Mouse (Mus musculus) hindbrain, embryonic 15.5 days (tissue): ENCODE data around the gene Tex2. TPM values are rescaled to one million over a fixed set of nuclear protein-coding genes. Genes with fewer than 3 reads are reported as not detected.

Source experiments
- ATAC-seq: fragments of 200-750 bp; cut with Nextera tagmentation; 2 replicates; pipeline ENCODE4 v1.8.0; 2017; ENCODE audit warnings: low read depth, moderate number of reproducible peaks, moderate TSS enrichment; ENCODE audit not compliant: low FRiP score
- H3K27ac ChIP-seq: fragments of 300-500 bp; sonication (generic); replicated peaks from 2 replicates; pipeline ENCODE4 v1.5.1; 2015; ENCODE audit warnings: mild to moderate bottlenecking, inconsistent platforms
- H3K27me3 ChIP-seq: fragments of 300-500 bp; sonication (generic); 2 replicates; pipeline ENCODE4 v1.6.1; 2015; ENCODE audit warnings: control low read depth, inconsistent platforms
- H3K36me3 ChIP-seq: fragments of 300-500 bp; sonication (generic); 2 replicates; pipeline ENCODE4 v1.6.1; 2015; ENCODE audit warnings: control low read depth, inconsistent platforms
- H3K4me1 ChIP-seq: fragments of 300-500 bp; sonication (generic); replicated peaks from 2 replicates; pipeline ENCODE4 v1.6.1; 2015; ENCODE audit warnings: control low read depth, inconsistent platforms
- H3K4me2 ChIP-seq: fragments of 300-500 bp; sonication (generic); 2 replicates; pipeline ENCODE4 v1.6.1; 2015; ENCODE audit warnings: moderate library complexity, mild to moderate bottlenecking, inconsistent platforms
- H3K4me3 ChIP-seq: fragments of 300-500 bp; sonication (generic); 2 replicates; pipeline ENCODE4 v1.5.1; 2015; ENCODE audit warnings: mild to moderate bottlenecking, inconsistent platforms
- H3K9ac ChIP-seq: fragments of 300-500 bp; sonication (generic); 2 replicates; pipeline ENCODE4 v1.6.1; 2015; ENCODE audit warnings: inconsistent platforms
- H3K9me3 ChIP-seq: fragments of 300-500 bp; sonication (generic); 2 replicates; pipeline ENCODE4 v1.6.1; 2016; ENCODE audit warnings: control low read depth, inconsistent platforms
- WGBS: fragments of 180-500 bp; shearing (Covaris S2); methylation state at CpG from one replicate; pipeline ENCODE4 v1.1.7; 2015; 5-methylcytosine and 5-hydroxymethylcytosine counted together
- polyA plus RNA-seq: library from polyadenylated mRNA; unstranded; fragments of >200 nt; fragmentation: Nextera tagmentation; extraction: Ambion mirVana; gene quantifications from 2 replicates; pipeline ENCODE4 v1.2.1, GENCODE M21; 2015

Tex2 gene
- polyA plus RNA-seq, 1 experiment from 2014 or later = 32.2 TPM

DNA sequence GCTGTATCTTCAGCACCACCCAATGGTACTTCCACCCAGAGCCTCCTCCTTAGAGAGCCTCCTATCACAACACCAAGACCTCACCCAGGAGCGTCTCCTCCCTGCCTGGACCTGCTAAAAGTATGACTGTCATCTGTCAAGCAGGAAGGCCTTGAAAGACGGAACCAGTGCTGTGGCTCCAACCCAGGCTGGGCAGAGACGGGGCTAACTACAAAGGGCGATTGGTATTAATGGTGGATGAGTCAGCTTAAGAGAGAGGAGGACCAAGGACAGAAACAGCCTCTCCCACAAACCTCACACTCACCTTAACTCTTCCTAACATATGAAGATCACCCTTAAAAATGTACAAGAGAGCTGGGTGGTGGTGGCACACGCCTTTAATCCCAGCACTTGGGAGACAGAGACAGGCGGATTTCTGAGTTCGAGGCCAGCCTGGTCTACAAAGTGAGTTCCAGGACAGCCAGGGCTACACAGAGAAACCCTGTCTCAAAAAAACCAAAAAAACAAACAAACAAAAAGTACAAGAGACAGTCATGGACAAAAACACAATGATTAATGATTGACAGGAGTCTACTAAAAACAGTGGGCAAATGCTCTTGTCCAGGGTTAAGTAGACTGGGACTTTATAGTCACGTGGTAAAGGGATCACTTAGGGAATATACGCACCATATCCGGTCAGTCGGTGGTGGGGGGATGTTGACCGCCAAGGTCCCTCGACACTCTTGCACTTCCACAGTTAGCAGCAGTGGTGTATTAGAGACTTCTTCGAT is 101.8 kb downstream of the Tex2 start:
- Histone ChIP-seq H3K4me3 (no peak overlapping the region), H3K4me1 (peaks cover 7% of the 10 kb centered on the region), H3K27ac (no peak overlapping the region), H3K9me3 (no peaks in the 10 kb centered on the region), H3K9ac (no peak overlapping the region), H3K27me3 (no peaks in the 10 kb centered on the region), H3K4me2 (no peak overlapping the region), H3K36me3 (peaks cover 32% of the 10 kb centered on the region)
- WGBS = 93% methylated on average over 14 of the region's 14 CpGs
- ATAC-seq = no peak

DNA sequence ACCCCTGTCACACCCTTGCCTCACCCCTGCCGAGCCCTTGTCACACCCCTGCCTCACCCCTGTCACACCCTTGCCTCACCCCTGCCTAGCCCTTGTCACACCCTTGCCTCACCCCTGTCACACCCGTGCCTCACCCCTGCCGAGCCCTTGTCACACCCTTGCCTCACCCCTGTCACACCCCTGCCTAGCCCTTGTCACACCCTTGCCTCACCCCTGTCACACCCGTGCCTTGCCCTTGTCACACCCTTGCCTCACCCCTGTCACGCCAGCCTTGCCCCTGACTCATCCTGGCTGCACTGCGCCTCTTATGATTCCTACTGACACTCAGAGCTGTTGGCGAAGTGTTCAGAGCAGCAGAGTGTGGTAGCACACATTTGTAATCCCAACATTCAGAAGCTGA is 105.6 kb downstream of the Tex2 start:
- H3K4me1 ChIP-seq = peaks cover 2% of the 10 kb centered on the region; the same call in 1 of the 2 replicates
- H3K4me3 ChIP-seq = no peak overlapping the region
- H3K9ac ChIP-seq = no peak overlapping the region
- no peak overlapping the region for H3K4me2 ChIP-seq
- H3K9me3 ChIP-seq = no peaks in the 10 kb centered on the region
- WGBS = 90% methylated on average over 7 of the region's 7 CpGs
- H3K27me3 ChIP-seq = no peaks in the 10 kb centered on the region
- H3K27ac ChIP-seq = no peak overlapping the region
- no peak for ATAC-seq
- peaks cover 41% of the 10 kb centered on the region for H3K36me3 ChIP-seq

DNA sequence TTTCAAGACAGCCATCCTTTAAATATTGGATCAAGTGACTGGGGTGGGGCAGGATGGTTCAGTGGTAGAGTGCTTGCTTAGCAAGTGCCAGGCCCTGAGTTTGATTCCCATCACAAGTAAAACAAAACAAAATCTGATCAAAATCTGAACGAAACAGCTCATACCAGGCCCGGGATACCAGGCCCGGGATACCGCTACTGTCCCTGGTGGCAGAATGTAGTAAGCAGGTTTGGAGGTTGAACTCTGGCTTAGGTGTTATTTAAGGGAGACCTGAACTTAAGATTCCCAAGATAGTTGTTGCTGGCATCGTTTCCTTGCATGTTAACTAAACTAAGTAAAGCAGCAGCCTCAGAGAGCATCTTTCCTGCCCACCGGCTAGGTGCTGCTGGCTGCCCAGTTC is 107.0 kb downstream of the Tex2 start:
- no peak overlapping the region for H3K27ac ChIP-seq
- H3K27me3 ChIP-seq = no peaks in the 10 kb centered on the region
- no peak overlapping the region for H3K9ac ChIP-seq
- no peaks in the 10 kb centered on the region for H3K9me3 ChIP-seq
- no peak for ATAC-seq
- H3K4me1 ChIP-seq = peaks cover 15% of the 10 kb centered on the region
- 92% methylated on average over 6 of the region's 6 CpGs for WGBS
- no peak overlapping the region for H3K4me2 ChIP-seq
- no peak overlapping the region for H3K4me3 ChIP-seq
- peaks cover 33% of the 10 kb centered on the region for H3K36me3 ChIP-seq

DNA sequence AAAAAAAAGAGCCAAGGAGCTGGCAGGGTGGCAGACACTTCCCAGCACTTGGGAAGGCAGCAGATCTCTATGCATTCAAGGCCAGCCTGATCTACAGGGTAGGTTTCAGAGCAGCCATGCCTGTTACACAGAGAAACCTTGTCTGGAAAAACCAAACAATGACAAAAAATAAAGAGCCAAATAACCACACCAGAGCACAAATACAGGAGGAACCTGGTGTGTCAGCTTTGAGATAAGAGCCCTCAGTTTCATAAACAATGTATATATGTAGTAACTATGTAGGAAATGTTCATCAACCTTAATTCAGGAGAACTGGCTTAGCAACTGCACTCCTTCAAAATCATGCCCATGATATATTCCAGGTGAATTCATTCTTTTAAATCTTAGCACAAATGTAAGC is 109.1 kb downstream of the Tex2 start:
- peaks cover 21% of the 10 kb centered on the region for H3K4me1 ChIP-seq
- H3K27ac ChIP-seq = no peak overlapping the region
- no peak overlapping the region for H3K4me3 ChIP-seq
- H3K36me3 ChIP-seq = peaks cover 16% of the 10 kb centered on the region
- H3K4me2 ChIP-seq = no peak overlapping the region
- ATAC-seq = no peak
- H3K9ac ChIP-seq = no peak overlapping the region
- H3K9me3 ChIP-seq = no peaks in the 10 kb centered on the region
- H3K27me3 ChIP-seq = no peaks in the 10 kb centered on the region

DNA sequence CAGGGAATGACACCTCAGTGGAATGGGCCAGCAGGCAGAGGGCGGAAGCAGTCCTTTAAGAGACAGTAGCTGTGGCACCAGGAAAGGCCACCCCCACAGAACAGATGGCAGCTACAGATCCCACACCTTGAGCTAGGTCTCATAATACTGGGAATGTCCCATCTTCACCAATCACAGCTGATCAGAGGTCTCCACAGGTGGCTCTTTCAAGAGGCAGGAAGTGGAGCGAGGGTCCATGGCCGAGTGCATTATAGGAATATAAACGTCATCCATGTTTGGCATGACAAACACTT is 109.9 kb downstream of the Tex2 start:
- 80% methylated on average over 4 of the region's 4 CpGs for WGBS
- Histone ChIP-seq H3K4me3 (no peak overlapping the region), H3K36me3 (peaks cover 11% of the 10 kb centered on the region; the same call in 1 of the 2 replicates), H3K27me3 (no peaks in the 10 kb centered on the region), H3K4me1 (peaks cover 21% of the 10 kb centered on the region), H3K4me2 (no peak overlapping the region), H3K9me3 (no peaks in the 10 kb centered on the region), H3K27ac (no peak overlapping the region; the same call in 1 of the 2 replicates), H3K9ac (no peak overlapping the region)
- ATAC-seq = no peak

DNA sequence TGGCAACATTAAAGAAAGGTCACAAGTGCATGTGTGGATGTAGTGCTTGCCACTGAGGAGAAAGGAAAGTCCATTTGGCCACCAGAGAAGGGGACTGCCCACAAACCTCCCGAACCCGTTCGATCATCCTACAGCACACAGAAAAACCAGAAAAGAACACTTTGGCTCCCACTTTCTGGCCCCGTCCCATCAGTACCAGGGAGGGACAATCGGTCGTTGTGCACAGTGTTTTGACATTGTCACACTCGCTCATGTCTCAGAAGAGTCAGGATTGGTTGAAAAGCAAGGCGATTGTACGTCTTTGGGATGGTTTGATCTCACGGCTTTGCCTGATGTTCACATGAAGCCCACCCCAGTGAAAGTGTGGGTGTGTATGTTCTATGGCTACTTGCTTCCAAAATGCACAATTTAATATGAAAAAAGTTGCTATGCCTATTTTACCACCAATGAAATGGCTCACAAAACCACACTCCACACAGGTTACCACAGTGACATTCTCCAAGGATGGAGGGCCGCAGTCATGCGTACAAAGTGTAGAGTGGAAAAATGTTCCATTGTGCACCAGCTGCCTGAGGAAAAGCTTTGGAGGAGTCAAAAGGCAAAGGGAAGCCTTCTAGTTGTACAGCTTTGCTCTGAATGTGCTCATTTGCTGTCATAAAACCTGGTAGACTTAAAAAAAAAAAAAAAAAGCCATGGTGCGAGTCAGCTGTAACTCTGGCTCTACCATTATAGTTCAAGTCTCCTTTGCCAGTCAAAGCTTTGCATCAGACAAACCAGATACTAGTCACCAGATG is 110.4 kb downstream of the Tex2 start:
- ATAC-seq = no peak
- WGBS = 61% methylated on average over 13 of the region's 13 CpGs

DNA sequence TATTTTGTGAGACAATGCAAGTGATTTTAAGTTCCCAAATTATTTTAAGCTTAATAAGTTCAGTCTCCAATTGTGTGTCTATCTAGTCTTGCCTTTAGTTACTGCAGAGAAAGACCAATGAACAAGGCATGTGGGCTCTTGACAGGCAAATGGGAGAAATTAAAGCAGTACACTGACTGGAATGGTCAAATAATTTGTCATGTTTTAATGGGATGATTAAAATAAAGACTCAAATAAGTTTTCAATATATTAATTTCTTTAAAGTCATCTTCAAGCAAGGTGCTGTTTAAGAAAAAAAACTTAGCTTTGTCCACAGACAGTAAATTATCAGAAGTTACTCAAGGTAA is 111.1 kb downstream of the Tex2 start:
- Histone ChIP-seq H3K27me3 (no peaks in the 10 kb centered on the region), H3K36me3 (peaks cover 11% of the 10 kb centered on the region; the same call in 1 of the 2 replicates), H3K9ac (peak overlapping the region; percentile 96), H3K4me2 (peak overlapping the region; percentile 85), H3K9me3 (no peaks in the 10 kb centered on the region), H3K27ac (peak overlapping the region; percentile 96), H3K4me1 (peaks cover 21% of the 10 kb centered on the region), H3K4me3 (peak overlapping the region; percentile 92; the same call in 1 of the 2 replicates)
- no peak for ATAC-seq

More for the DNA sequence above, 110.4 kb downstream of the Tex2 start:
- no peak overlapping the region for H3K9ac ChIP-seq
- no peaks in the 10 kb centered on the region for H3K9me3 ChIP-seq
- H3K27me3 ChIP-seq = no peaks in the 10 kb centered on the region
- H3K4me2 ChIP-seq = no peak overlapping the region
- peaks cover 11% of the 10 kb centered on the region; the same call in 1 of the 2 replicates for H3K36me3 ChIP-seq
- H3K4me3 ChIP-seq = no peak overlapping the region
- peak overlapping the region; percentile 25; the same call in 1 of the 2 replicates for H3K27ac ChIP-seq
- peaks cover 21% of the 10 kb centered on the region for H3K4me1 ChIP-seq

DNA sequence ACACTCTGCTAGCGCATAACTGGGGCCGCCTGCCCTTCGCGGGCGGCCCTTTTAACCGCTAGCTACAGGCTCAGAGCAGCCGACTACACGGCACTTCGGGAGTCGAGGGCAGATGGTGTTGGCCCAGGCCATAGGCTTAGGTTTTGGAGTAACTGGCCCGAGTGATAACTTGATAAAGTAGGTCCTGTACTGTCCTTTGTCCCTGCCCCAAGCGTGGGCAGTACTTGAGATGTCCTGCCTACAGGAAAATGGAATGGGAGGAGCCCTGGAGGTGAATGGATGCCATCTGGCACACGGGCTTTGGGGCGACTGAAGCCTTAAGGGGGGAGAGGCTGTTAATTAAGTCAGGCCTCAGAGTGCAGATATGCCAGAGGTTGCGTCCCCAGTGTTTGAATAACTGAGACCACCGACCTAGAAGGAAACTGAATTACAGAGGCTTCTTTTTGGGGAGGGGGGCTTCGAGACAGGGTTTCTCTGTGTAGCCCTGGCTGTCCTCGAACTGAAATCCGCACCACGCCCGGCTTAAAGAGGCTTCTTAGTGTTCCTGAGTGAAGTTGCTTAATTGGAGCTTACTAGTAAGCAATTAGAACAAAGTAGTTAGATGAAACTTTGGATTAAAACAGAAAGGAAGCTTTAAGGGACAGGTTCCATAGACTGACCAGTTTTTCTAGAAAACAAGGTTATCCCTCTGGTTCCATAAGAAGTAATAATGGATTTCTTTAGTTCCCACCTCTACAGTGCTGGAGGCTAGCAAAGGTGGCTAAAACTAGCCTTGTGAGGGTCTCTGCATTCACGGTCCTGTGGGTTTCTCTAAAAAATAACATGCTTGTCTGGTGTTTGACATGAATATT is 111.7 kb downstream of the Tex2 start:
- Histone ChIP-seq H3K9ac (peak overlapping the region; percentile 96), H3K4me1 (peaks cover 21% of the 10 kb centered on the region), H3K27me3 (no peaks in the 10 kb centered on the region), H3K27ac (peak overlapping the region; percentile 96), H3K9me3 (no peaks in the 10 kb centered on the region), H3K36me3 (peaks cover 10% of the 10 kb centered on the region; the same call in 1 of the 2 replicates), H3K4me2 (peak overlapping the region; percentile 85), H3K4me3 (peak overlapping the region; percentile 92)
- peak; percentile 69 for ATAC-seq
- 1% methylated on average over 22 of the region's 22 CpGs for WGBS

DNA sequence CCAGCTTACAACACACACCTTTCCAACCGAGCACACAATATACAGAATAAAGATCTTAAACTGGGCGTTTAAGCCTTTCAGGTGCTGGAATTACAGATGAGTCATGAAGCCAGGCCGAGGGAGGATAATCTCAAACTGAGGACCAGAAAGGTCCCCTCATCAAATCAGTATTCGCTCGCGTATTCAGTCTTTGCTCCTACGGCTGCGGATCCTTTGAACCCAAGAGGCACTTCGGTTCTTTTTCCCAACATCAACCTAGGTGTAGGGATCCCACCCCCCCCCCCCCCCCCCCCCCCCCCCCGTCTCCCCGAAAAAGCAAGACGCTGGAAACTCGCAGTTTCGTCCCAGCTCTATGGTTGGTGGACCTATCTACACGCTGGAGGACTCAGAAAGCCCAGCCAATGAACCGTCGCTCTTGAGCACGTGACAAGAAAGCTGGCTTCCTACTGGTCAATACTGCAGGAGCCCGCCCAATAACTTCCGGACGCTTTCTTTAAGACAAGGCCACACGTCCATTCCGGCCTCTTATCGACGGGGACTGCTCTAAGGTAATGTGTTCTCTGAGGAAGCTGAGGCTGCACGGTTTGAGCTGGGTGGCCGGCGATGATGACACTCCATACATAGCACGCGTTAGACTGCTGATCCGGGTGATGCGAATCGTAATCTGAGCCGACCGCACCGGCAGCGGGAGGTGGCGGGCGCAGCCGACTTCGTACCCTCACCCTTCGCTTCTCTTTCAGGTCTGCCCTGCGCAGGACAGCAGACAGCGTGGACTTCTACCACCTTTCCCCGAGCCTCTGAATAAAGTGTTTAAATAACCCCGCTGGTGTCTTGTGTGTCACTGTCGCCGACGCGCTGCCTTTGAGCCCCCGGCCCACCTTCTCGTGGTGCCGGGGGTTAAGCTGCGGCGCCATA is 112.6 kb downstream of the Tex2 start:
- peaks cover 3% of the 10 kb centered on the region; the same call in 1 of the 2 replicates for H3K36me3 ChIP-seq
- peak overlapping the region; percentile 92 for H3K4me3 ChIP-seq
- no peaks in the 10 kb centered on the region for H3K27me3 ChIP-seq
- ATAC-seq = peak; percentile 98
- no peaks in the 10 kb centered on the region for H3K9me3 ChIP-seq
- H3K4me1 ChIP-seq = peaks cover 21% of the 10 kb centered on the region
- peak overlapping the region; percentile 96 for H3K9ac ChIP-seq
- H3K27ac ChIP-seq = peak overlapping the region; percentile 96
- WGBS = under 1% methylated on average over 50 of the region's 55 CpGs
- peak overlapping the region; percentile 85 for H3K4me2 ChIP-seq

DNA sequence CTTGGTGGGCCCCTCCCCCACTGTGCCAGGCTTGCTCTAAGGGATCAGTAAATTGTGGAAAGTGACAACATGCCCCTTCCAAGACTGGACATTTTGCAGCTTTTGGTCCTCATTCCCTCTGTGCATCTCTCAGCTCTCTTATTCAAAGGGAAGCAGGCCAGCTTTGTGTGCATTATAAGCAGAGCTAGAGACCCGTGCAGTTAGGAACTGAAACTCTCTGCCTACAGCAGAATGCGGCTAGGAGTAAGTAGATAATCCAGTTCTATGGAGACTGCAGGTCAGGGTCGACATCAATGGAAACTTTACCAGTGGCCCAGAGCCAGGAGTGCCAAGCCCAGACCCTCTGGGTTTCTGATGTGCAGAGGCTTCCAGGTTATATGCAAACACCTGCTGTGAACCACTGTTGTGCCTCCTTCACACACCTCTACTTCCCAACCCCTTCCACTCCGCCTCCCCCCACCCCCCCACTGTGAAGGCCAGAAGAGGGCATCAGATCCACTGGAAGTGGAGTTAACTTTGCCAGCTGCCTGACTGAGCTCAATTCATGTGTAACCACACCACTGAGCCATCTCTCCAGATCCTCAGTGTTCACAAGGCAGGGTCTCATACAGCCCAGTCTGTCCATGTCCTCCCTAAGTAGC is 114.4 kb downstream of the Tex2 start:
- H3K4me1 ChIP-seq = peaks cover 21% of the 10 kb centered on the region
- no peak overlapping the region for H3K9ac ChIP-seq
- H3K9me3 ChIP-seq = no peaks in the 10 kb centered on the region
- H3K27me3 ChIP-seq = no peaks in the 10 kb centered on the region
- no peak for ATAC-seq
- H3K36me3 ChIP-seq = peaks cover 3% of the 10 kb centered on the region; the same call in 1 of the 2 replicates
- H3K4me2 ChIP-seq = no peak overlapping the region
- WGBS = 23% methylated on average over 4 of the region's 4 CpGs
- H3K4me3 ChIP-seq = no peak overlapping the region
- no peak overlapping the region for H3K27ac ChIP-seq

DNA sequence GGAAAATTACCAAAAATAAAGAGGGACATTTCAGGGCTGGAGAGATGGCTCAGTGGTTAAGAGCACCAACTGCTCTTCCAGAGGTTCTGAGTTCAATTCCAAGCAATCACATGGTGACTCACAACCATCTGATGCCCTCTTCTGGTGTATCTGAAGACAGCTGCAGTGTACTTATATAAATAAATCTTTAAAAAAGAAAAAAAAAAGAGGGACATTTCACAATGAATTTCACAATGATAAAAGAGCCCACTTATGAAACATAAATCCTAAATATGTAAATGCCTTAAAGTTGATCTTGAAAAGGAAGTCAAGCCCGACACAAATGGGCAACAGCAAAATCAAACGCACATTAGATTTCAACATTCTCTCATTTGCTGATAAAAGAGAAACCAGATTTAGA is 115.3 kb downstream of the Tex2 start:
- 88% methylated on average over 2 of the region's 2 CpGs for WGBS
- Histone ChIP-seq H3K9me3 (no peaks in the 10 kb centered on the region), H3K36me3 (no peaks in the 10 kb centered on the region), H3K4me2 (no peak overlapping the region), H3K4me3 (no peak overlapping the region), H3K4me1 (peaks cover 21% of the 10 kb centered on the region), H3K9ac (no peak overlapping the region), H3K27ac (no peak overlapping the region), H3K27me3 (no peaks in the 10 kb centered on the region)
- ATAC-seq = no peak
